25 mouse cellular contexts compared by ENCODE assay signal in the genomic region with DNA sequence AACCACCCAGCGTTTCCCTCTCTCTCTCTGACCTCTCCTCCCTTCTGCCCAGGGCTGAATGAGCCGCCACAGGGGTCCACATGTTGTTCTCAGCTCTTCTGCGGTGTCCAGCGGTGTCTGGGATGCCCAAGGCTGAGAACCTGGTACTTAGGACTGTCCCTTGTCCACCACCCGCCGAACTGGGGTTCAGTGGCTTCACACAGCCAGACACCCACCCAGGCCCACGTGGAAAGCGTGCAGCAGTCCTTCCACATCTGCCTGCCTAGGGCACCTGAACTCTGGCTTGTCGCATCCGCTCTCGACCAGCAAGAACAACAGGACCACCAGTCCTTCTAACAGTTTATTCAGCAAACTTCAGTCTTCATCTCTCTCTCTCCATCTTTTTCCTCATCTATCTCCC. TPM values are rescaled to one million over a fixed set of nuclear protein-coding genes. Genes with fewer than 3 reads are reported as not detected.
DNase-seq lines count a peak whose midpoint lies in the region.
"Had no signal": no experiment of that assay in that cellular context is flagged by ENCODE, and none has a peak within 500 bp of the region (broad histone marks: within the 10 kb centered on the region; RNA-seq: fewer than 3 reads in every experiment).

No protein-coding gene starts in this region.

- H3K36me3 ChIP-seq in heart, embryonic 10.5 days, result no peaks in the 10 kb centered on the region
- H3K36me3 ChIP-seq: G1E had no signal

- H3K27me3 ChIP-seq in heart, embryonic 10.5 days (ENCODE audit: insufficient read depth, poor library complexity, severe bottlenecking), result no peaks in the 10 kb centered on the region

- H3K9me3 ChIP-seq in heart, embryonic 10.5 days, result no peaks in the 10 kb centered on the region
- H3K9me3 ChIP-seq: G1E had no signal

- peak; percentile 73 for DNase-seq in heart, adult 11 months
- no peak for DNase-seq in heart, adult 8-10 months (ENCODE audit: low spot score)
- DNase-seq in heart, embryonic 10.5 days (ENCODE audit: low spot score), result peak; percentile 63
- DNase-seq in heart, adult 9 months (ENCODE audit: low spot score in 2 of 2), result no peak
- DNase-seq: adrenal gland, adult 2 months; adrenal gland, adult 8-10 months; adrenal gland, postnatal 10 days; adrenal gland, postnatal 14 days; adrenal gland, postnatal 25 days; adrenal gland, postnatal 36 days; B cell, adult 2 months; cerebellum, adult 11 months; cerebellum, adult 11-12 months; cerebellum, adult 18-20 months had no signal

- H3K4me3 ChIP-seq in heart, embryonic 10.5 days, result no peak overlapping the region

- no peaks in the 10 kb centered on the region for H3K4me1 ChIP-seq in heart, embryonic 10.5 days

- WGBS in heart, embryonic 10.5 days, result 69% methylated on average over 11 of the region's 11 CpGs

- H3K27ac ChIP-seq in heart, embryonic 10.5 days, result no peak overlapping the region

RNA-seq across cellular contexts. Expression of gene Olfr319, which starts 10.1 kb away (rescaled TPM):
- not detected for total RNA-seq in heart, adult 8-10 months (2022)
- not detected in 2 replicates for polyA plus RNA-seq in heart, embryonic 10.5 days (2016; fragmentation: Nextera tagmentation; extraction: Ambion mirVana)
- total RNA-seq: adrenal gland, adult 18-20 months; adrenal gland, adult 2 months; adrenal gland, adult 8-10 months; adrenal gland, postnatal 10 days; adrenal gland, postnatal 14 days; adrenal gland, postnatal 25 days; adrenal gland, postnatal 36 days; adrenal gland, postnatal 4 days; CH12.LX; ES-E14; MEL had no signal
- polyA plus RNA-seq: activated CD4-positive, CD25-positive, alpha-beta regulatory T cell, adult 4 months; adrenal gland, adult 2 months; brain, embryonic 14.5 days; C2C12; CD4-positive, CD25-positive, alpha-beta regulatory T cell, adult 4 months; G1E; Patski had no signal

RNA-seq across cellular contexts. Expression of gene Olfr318, which starts 14.7 kb away (rescaled TPM):
- not detected for total RNA-seq in heart, adult 8-10 months (2022)
- polyA plus RNA-seq in heart, embryonic 10.5 days (2016; fragmentation: Nextera tagmentation; extraction: Ambion mirVana), result not detected in 2 replicates
- total RNA-seq: adrenal gland, adult 18-20 months; adrenal gland, adult 2 months; adrenal gland, adult 8-10 months; adrenal gland, postnatal 10 days; adrenal gland, postnatal 14 days; adrenal gland, postnatal 25 days; adrenal gland, postnatal 36 days; adrenal gland, postnatal 4 days; CH12.LX; ES-E14; MEL had no signal
- polyA plus RNA-seq: activated CD4-positive, CD25-positive, alpha-beta regulatory T cell, adult 4 months; adrenal gland, adult 2 months; brain, embryonic 14.5 days; C2C12; CD4-positive, CD25-positive, alpha-beta regulatory T cell, adult 4 months; G1E had no signal

RNA-seq across cellular contexts. Expression of gene Olfr320, which starts 28.2 kb away (rescaled TPM):
- total RNA-seq in heart, adult 8-10 months (2022), result not detected
- not detected in 2 replicates for polyA plus RNA-seq in heart, embryonic 10.5 days (2016; fragmentation: Nextera tagmentation; extraction: Ambion mirVana)
- total RNA-seq: adrenal gland, adult 18-20 months; adrenal gland, adult 2 months; adrenal gland, adult 8-10 months; adrenal gland, postnatal 10 days; adrenal gland, postnatal 14 days; adrenal gland, postnatal 25 days; adrenal gland, postnatal 36 days; adrenal gland, postnatal 4 days; CH12.LX; ES-E14; G1E; MEL had no signal
- polyA plus RNA-seq: adrenal gland, adult 2 months; brain, embryonic 14.5 days; C2C12; CD4-positive, CD25-positive, alpha-beta regulatory T cell, adult 4 months; G1E; Patski had no signal

RNA-seq across cellular contexts. Expression of gene Olfr317, which starts 29.9 kb away (rescaled TPM):
- total RNA-seq in heart, adult 8-10 months (2022), result not detected
- not detected in 2 replicates for polyA plus RNA-seq in heart, embryonic 10.5 days (2016; fragmentation: Nextera tagmentation; extraction: Ambion mirVana)
- total RNA-seq: adrenal gland, adult 18-20 months; adrenal gland, adult 2 months; adrenal gland, adult 8-10 months; adrenal gland, postnatal 10 days; adrenal gland, postnatal 14 days; adrenal gland, postnatal 25 days; adrenal gland, postnatal 36 days; adrenal gland, postnatal 4 days; CH12.LX; ES-E14; G1E; MEL had no signal
- polyA plus RNA-seq: activated CD4-positive, CD25-positive, alpha-beta regulatory T cell, adult 4 months; adrenal gland, adult 2 months; C2C12; CD4-positive, CD25-positive, alpha-beta regulatory T cell, adult 4 months; G1E; Patski had no signal

RNA-seq across cellular contexts. Expression of gene Olfr316, which starts 43.4 kb away (rescaled TPM):
- not detected for total RNA-seq in heart, adult 8-10 months (2022)
- not detected in 2 replicates for polyA plus RNA-seq in heart, embryonic 10.5 days (2016; fragmentation: Nextera tagmentation; extraction: Ambion mirVana)
- total RNA-seq: adrenal gland, adult 18-20 months; adrenal gland, adult 2 months; adrenal gland, adult 8-10 months; adrenal gland, postnatal 10 days; adrenal gland, postnatal 14 days; adrenal gland, postnatal 25 days; adrenal gland, postnatal 36 days; adrenal gland, postnatal 4 days; CH12.LX; ES-E14; MEL had no signal
- polyA plus RNA-seq: activated CD4-positive, CD25-positive, alpha-beta regulatory T cell, adult 4 months; adrenal gland, adult 2 months; brain, embryonic 14.5 days; C2C12; CD4-positive, CD25-positive, alpha-beta regulatory T cell, adult 4 months; G1E; Patski had no signal

Comparison
In these comparisons a context has a peak if more than half of its experiments do, and no peak if none do; other contexts are left out.
1. DNase-seq: peak in heart, adult 11 months (single experiment) and heart, embryonic 10.5 days (single experiment); none in heart, adult 8-10 months (single experiment) and heart, adult 9 months (0 of 2).